Mouse (Mus musculus) small intestine, adult 2 months (tissue): ENCODE data around the gene Flna. TPM values are rescaled to one million over a fixed set of nuclear protein-coding genes. Genes with fewer than 3 reads are reported as not detected.
A peak's percentile ranks its signal among the peaks of the same experiment; 100 is the strongest.

Experiments
- H3K27ac ChIP-seq: fragments of 200-500 bp; 2 replicates; pipeline ENCODE4 v1.5.1; 2012; ENCODE audit warnings: low read depth, low read length, control low read depth, inconsistent platforms; ENCODE audit not compliant: insufficient read depth
- H3K27me3 ChIP-seq: fragments of 200-500 bp; 2 replicates; pipeline ENCODE4 v1.6.1; 2012; ENCODE audit warnings: mild to moderate bottlenecking, moderate library complexity, low read length, inconsistent platforms; ENCODE audit not compliant: control insufficient read depth, insufficient read depth
- H3K36me3 ChIP-seq: fragments of 200-500 bp; 2 replicates; pipeline ENCODE4 v1.6.1; 2012; ENCODE audit warnings: mild to moderate bottlenecking, low read length, control low read depth, inconsistent platforms; ENCODE audit not compliant: control insufficient read depth, insufficient read depth
- H3K4me1 ChIP-seq: fragments of 200-500 bp; 2 replicates; pipeline ENCODE4 v1.6.1; 2012; ENCODE audit warnings: low read length, inconsistent platforms, mixed read lengths; ENCODE audit not compliant: control insufficient read depth, insufficient read depth, insufficient read length
- H3K4me3 ChIP-seq: fragments of 200-500 bp; 2 replicates; pipeline ENCODE4 v1.5.1; 2012; ENCODE audit warnings: low read depth, mild to moderate bottlenecking, control low read depth, inconsistent platforms, low read length, moderate library complexity
- CTCF ChIP-seq: fragments of 200-500 bp; IDR thresholded peaks from 2 replicates; pipeline ENCODE4 v1.5.1; 2012; ENCODE audit warnings: low read depth, mild to moderate bottlenecking, control low read depth, inconsistent platforms, low read length, moderate library complexity, mixed read lengths; ENCODE audit not compliant: insufficient replicate concordance, insufficient read length; ENCODE audit errors: extremely low read depth
- POLR2A ChIP-seq: fragments of 200-500 bp; IDR thresholded peaks from 2 replicates; pipeline ENCODE4 v1.6.1; 2012; ENCODE audit warnings: low read depth, mild to moderate bottlenecking, control low read depth, inconsistent platforms, low read length, moderate library complexity
- WGBS: fragments of 180-500 bp; shearing (Covaris S2); methylation state at CpG from one replicate; pipeline ENCODE4 v1.1.7; 2018; 5-methylcytosine and 5-hydroxymethylcytosine counted together
- polyA plus RNA-seq: library from polyadenylated mRNA; depleted of rRNA; stranded (reverse); fragments of >200 nt; gene quantifications from 2 replicates; pipeline ENCODE4 v1.2.3, GENCODE M21; 2012

Gene Flna
- polyA plus RNA-seq, 1 experiment = 270 TPM

DNA sequence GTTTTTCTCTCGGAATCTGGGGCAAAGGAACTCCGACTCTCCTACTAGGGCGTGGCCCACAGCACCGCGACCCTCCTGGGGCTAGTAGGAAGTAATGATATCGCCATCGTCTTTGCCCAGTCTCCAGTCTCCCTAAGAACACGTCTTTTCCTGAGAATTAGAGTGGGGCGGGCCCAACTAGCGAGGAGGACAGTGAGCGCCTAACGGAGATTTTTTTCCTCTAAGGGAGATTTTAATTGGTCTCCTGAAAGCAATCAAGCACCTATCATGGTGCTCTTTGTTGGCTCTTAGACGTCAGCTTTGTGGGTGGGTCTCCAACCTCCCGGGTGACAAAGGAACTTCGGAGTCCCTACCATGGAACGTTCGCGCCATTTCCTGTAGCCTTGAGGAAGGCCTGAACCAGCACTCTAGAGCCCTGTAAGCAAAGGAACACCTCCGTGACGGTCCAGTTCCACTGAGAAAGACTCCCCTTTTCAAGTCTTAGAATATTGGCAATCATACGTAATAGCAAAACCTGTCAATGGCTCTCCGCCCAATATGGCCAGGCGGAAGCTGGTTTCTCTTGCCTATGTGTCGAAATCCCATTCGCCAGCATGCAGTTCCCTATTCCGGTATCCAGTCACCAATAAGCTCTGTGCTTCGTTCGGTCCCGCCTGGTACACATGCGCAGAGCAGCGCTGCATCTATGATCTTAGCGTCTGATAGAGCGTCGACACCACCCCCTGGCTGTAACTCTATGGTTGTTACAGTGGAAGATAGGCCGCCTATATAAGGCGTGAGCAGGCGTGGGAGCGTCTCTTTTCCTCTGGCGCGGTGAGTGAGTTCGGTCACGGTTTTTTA is 20.7 kb upstream of the Flna start, which contains the start of gene Rpl10:
Rpl10 (plus strand) TSS at position 751 of the 840 bp plus-strand sequence.
- Histone ChIP-seq H3K4me3 (peak within 1 kb of the TSS; percentile 87), H3K36me3 (peaks cover 10% of the 10 kb centered on the region), H3K27ac (peak within 1 kb of the TSS; percentile 97), H3K4me1 (peaks cover 4% of the 10 kb centered on the region; the same call in 1 of the 2 replicates), H3K27me3 (no peaks in the 10 kb centered on the region)
- no peak for TF ChIP-seq CTCF
- peak; percentile 92 for TF ChIP-seq POLR2A
- WGBS = 12% methylated on average over 42 of the region's 42 CpGs

DNA sequence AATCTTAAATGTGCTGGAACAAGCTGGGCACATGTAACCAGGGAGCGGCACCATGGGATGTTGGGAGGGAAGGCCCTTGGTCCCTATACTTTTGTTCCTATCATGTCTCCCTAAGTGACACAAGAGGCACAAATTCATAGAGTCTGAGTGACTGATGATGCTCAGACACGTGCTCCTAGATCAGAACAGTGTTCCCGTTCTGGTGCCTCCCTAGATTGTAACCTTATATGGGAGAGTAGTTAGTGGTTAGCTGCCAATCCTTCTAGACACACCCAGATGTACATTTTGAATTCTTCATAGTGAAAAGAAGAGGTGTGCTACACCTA is 20.1 kb upstream of the Flna start:
- peak overlapping the region; percentile 65 for H3K4me3 ChIP-seq
- H3K27ac ChIP-seq = peak overlapping the region; percentile 96
- H3K36me3 ChIP-seq = peaks cover 10% of the 10 kb centered on the region
- 35% methylated on average over 3 of the region's 3 CpGs for WGBS
- peaks cover 4% of the 10 kb centered on the region; the same call in 1 of the 2 replicates for H3K4me1 ChIP-seq
- H3K27me3 ChIP-seq = no peaks in the 10 kb centered on the region
- TF ChIP-seq CTCF (no peak), POLR2A (no peak)

DNA sequence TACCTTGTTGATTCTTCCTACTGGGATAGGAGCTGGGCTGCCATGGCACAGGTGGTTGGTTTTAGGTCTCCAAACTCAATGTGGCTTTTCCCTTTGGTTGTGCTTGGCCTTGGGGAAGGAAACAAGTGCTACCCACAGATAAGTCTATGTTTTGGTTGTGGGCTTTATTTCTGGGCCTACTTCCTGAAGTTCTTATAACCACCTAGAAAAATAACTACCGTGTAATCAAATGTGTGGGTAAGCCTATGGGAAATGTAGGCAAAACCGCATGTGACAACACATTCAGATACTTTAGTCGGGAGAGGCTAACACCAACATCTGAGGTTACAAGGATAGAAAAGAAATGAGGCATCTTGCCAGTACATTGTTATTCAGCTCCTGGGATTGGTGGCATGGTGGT is 8.1 kb upstream of the Flna start:
- peaks cover 9% of the 10 kb centered on the region; the same call in 1 of the 2 replicates for H3K36me3 ChIP-seq
- H3K4me3 ChIP-seq = no peak overlapping the region
- 0 out of 2 replicates have a peak, but pooled peaks cover 3% of the 10 kb centered on the region for H3K4me1 ChIP-seq
- no peak for TF ChIP-seq CTCF
- no peak for TF ChIP-seq POLR2A
- H3K27ac ChIP-seq = no peak overlapping the region
- WGBS = 81% methylated on average over 3 of the region's 3 CpGs
- no peaks in the 10 kb centered on the region for H3K27me3 ChIP-seq

DNA sequence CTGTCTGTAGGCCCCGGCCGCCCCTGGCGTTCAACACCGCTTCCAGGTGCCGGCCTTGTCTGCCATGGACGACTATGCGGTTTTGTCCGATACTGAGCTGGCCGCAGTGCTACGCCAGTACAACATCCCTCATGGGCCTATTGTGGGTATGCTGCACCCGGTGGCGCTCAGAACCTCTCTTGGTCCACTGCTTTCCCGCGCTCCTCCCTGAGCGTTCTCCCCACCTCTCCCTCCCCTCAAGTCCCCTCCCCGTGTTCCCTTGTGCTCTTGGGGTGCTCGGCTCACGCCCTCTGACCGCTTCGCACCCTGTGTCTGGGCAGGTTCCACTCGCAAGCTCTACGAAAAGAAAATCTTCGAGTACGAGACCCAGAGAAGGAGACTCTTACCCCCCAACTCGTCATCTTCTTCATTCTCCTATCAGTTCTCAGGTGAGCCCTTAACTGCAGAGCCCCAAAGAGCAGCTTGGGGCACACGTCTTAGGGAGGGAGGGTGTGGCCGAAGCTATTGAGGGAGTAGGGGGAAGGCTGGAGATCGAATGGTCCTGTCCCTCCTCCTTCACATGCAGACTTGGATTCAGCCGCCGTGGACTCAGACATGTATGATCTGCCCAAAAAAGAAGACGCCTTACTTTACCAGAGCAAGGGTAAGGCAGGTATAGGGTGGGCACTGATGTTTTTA is 5.4 kb upstream of the Flna start:
- peak overlapping the region; percentile 96 for H3K4me3 ChIP-seq
- TF ChIP-seq POLR2A (no peak), CTCF (no peak)
- H3K4me1 ChIP-seq = 0 out of 2 replicates have a peak, but pooled peaks cover 3% of the 10 kb centered on the region
- H3K27me3 ChIP-seq = no peaks in the 10 kb centered on the region
- peaks cover 9% of the 10 kb centered on the region; the same call in 1 of the 2 replicates for H3K36me3 ChIP-seq
- 9% methylated on average over 30 of the region's 31 CpGs for WGBS
- H3K27ac ChIP-seq = peak overlapping the region; percentile 92

DNA sequence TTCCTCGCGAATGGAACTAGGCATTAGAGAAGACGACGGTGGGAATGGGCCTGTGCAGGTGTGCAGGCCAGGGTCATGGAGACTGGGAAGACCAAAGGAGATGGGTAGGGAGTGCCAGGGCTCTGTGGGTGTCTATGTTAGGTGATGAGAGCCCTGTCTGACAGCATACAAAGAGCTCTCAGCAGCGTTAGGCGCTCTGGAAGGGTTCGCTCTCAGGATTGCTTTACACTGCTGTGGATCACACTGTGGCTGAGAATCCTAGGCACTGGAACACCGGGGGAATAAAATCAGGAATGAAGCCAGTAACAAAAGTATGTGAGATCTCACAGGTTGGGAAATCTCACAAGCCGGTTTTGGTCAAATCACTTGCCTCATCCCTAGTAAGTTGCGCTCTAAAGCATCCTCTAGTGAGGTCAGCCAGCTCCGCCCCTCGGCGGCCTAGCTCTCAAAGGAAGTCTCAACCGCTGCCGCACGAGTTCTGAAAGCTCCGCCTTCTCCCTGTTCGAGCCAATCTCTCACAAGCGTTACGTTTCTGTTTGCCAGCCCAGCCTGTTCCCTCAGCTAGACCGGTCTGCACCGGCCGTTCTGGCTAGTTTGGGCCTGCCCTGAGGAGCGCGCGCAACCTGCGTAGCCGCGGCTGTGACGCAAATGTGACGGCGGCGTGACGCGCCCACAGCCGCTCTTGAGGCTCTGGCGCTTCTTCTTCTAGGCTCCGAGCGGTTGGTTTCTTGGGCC is 4.7 kb upstream of the Flna start, which contains the start of gene Emd:
Emd (plus strand) TSS at position 535 of the 735 bp plus-strand sequence.
- H3K4me1 ChIP-seq = 0 out of 2 replicates have a peak, but pooled peaks cover 3% of the 10 kb centered on the region
- H3K36me3 ChIP-seq = peaks cover 9% of the 10 kb centered on the region; the same call in 1 of the 2 replicates
- H3K27ac ChIP-seq = peak within 1 kb of the TSS; percentile 92
- no peaks in the 10 kb centered on the region for H3K27me3 ChIP-seq
- H3K4me3 ChIP-seq = peak within 1 kb of the TSS; percentile 96
- 28% methylated on average over 39 of the region's 39 CpGs for WGBS
- TF ChIP-seq POLR2A (peak; percentile 38; the same call in 1 of the 2 replicates), CTCF (no peak)

DNA sequence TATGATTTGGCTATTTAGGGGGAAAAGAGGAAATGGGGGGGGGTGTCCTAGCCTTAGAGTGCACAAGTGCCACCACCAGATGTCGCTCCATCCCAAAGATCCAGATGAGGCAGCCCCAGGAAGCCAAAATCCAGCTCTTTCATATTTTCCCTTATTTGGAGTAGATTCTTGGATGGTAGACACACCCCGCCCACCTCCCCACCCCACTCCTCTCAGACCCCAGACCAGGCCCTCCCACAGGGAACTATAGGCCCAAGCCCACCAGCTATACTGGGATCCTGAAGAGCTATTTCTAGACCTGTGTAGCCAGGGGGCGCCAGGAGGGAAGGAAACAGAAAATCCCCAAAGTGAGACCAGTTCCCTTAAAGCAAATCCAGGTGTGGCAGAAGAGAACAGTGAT is 969 bp downstream of the Flna start:
- Histone ChIP-seq H3K4me3 (peak overlapping the region; percentile 48), H3K27me3 (no peaks in the 10 kb centered on the region), H3K36me3 (no peaks in the 10 kb centered on the region), H3K4me1 (no peaks in the 10 kb centered on the region), H3K27ac (peak overlapping the region; percentile 68)
- TF ChIP-seq CTCF (peak; percentile 70; the same call in 1 of the 2 replicates), POLR2A (no peak)
- WGBS = 7% methylated on average over 3 of the region's 3 CpGs
